Mouse (Mus musculus) MEL (cell line): ENCODE data around the gene Ruvbl2. TPM values are rescaled to one million over a fixed set of nuclear protein-coding genes. Genes with fewer than 3 reads are reported as not detected.

ENCODE experiments used
- DNase-seq: peaks from one replicate; pipeline ENCODE4 v3.0.0; 2011; ENCODE audit warnings: low read depth, low spot score
- H3K27ac ChIP-seq: 2 replicates; pipeline ENCODE4 v1.5.1; 2012; ENCODE audit warnings: low read depth, mild to moderate bottlenecking, control low read depth, low read length, moderate library complexity; ENCODE audit not compliant: control insufficient read depth
- H3K27me3 ChIP-seq, 2 experiments: fragments of 150-350 bp in 1 of 2; sonication (generic) in 1 of 2; 2 replicates each; pipeline ENCODE4 v1.6.1; 2012; ENCODE audit warnings: low read length in 2 of 2, mild to moderate bottlenecking in 2 of 2, improper control_type of control experiment in 1 of 2, moderate library complexity in 1 of 2; ENCODE audit not compliant: insufficient read depth in 2 of 2, control insufficient read depth in 1 of 2
- H3K36me3 ChIP-seq, 2 experiments: 2 replicates each; pipeline ENCODE4 v1.6.1; 2012 to 2014; ENCODE audit warnings: low read length in 2 of 2, improper control_type of control experiment in 1 of 2, inconsistent platforms in 1 of 2, mild to moderate bottlenecking in 1 of 2; ENCODE audit not compliant: insufficient read depth in 2 of 2, control insufficient read depth in 1 of 2
- H3K4me1 ChIP-seq, 2 experiments: fragments of 150-350 bp in 1 of 2; sonication (generic) in 1 of 2; 2 replicates each; pipeline ENCODE4 v1.6.1; 2012; ENCODE audit warnings: low read length in 2 of 2, improper control_type of control experiment in 1 of 2, mild to moderate bottlenecking in 1 of 2; ENCODE audit not compliant: insufficient read depth in 2 of 2, control insufficient read depth in 1 of 2
- H3K4me3 ChIP-seq, 2 experiments: fragments of 150-350 bp in 1 of 2; sonication (generic) in 1 of 2; 2 replicates each; pipeline ENCODE4 v1.5.1; 2012; ENCODE audit warnings: low read depth in 2 of 2, low read length in 2 of 2, mild to moderate bottlenecking in 2 of 2, moderate library complexity in 2 of 2, control low read depth in 1 of 2, improper control_type of control experiment in 1 of 2; ENCODE audit not compliant: control insufficient read depth in 1 of 2, insufficient read depth in 1 of 2
- H3K79me2 ChIP-seq: 2 replicates; pipeline ENCODE4 v1.6.1; 2012; ENCODE audit warnings: mild to moderate bottlenecking, low read length, moderate library complexity; ENCODE audit not compliant: control insufficient read depth, poor library complexity, insufficient read depth
- H3K9ac ChIP-seq: 2 replicates; pipeline ENCODE4 v1.6.1; 2012; ENCODE audit warnings: low read depth, mild to moderate bottlenecking, control low read depth, low read length, moderate library complexity; ENCODE audit not compliant: control insufficient read depth, poor library complexity, severe bottlenecking
- H3K9me3 ChIP-seq: fragments of 150-350 bp; sonication (generic); replicated peaks from 2 replicates; pipeline ENCODE4 v1.6.1; 2012; ENCODE audit warnings: mild to moderate bottlenecking, low read length, improper control_type of control experiment, moderate library complexity; ENCODE audit not compliant: insufficient read depth
- BHLHE40 ChIP-seq: IDR thresholded peaks from 2 replicates; pipeline ENCODE4 v1.6.1; 2012; ENCODE audit warnings: low read depth, mild to moderate bottlenecking, inconsistent platforms, low read length, improper control_type of control experiment, borderline replicate concordance
- CHD2 ChIP-seq: IDR thresholded peaks from 2 replicates; pipeline ENCODE4 v1.6.1; 2011; ENCODE audit warnings: low read length, improper control_type of control experiment
- ELF1 ChIP-seq: IDR thresholded peaks from 2 replicates; pipeline ENCODE4 v1.6.1; 2014; ENCODE audit warnings: low read depth, mild to moderate bottlenecking, inconsistent platforms, low read length, improper control_type of control experiment, moderate library complexity
- EP300 ChIP-seq, 2 experiments: IDR thresholded peaks; 2 replicates each; pipeline ENCODE4 v1.6.1; 2011; ENCODE audit warnings: improper control_type of control experiment in 2 of 2, low read length in 2 of 2, low read depth in 1 of 2, mild to moderate bottlenecking in 1 of 2
- ETS1 ChIP-seq: IDR thresholded peaks from 2 replicates; pipeline ENCODE4 v1.6.1; 2012; ENCODE audit warnings: low read depth, mild to moderate bottlenecking, inconsistent platforms, low read length, improper control_type of control experiment, moderate library complexity
- HCFC1 ChIP-seq: IDR thresholded peaks from 2 replicates; pipeline ENCODE4 v1.6.1; 2012; ENCODE audit warnings: low read depth, mild to moderate bottlenecking, inconsistent platforms, low read length, improper control_type of control experiment, moderate library complexity
- MAX ChIP-seq: IDR thresholded peaks from 2 replicates; pipeline ENCODE4 v1.6.1; 2011; ENCODE audit warnings: low read length, improper control_type of control experiment
- NELFE ChIP-seq: IDR thresholded peaks from 2 replicates; pipeline ENCODE4 v1.6.1; 2011; ENCODE audit warnings: low read depth, low read length, improper control_type of control experiment
- POLR2A ChIP-seq, 2 experiments: IDR thresholded peaks; 2 replicates each; pipeline ENCODE4 v1.6.1; 2011 to 2012; ENCODE audit warnings: low read length in 2 of 2, mild to moderate bottlenecking in 2 of 2, control low read depth in 1 of 2, improper control_type of control experiment in 1 of 2, low read depth in 1 of 2, moderate library complexity in 1 of 2; ENCODE audit not compliant: control insufficient read depth in 1 of 2, insufficient read depth in 1 of 2, poor library complexity in 1 of 2
- POLR2AphosphoS2 ChIP-seq: IDR thresholded peaks from 2 replicates; pipeline ENCODE4 v1.6.1; 2011; ENCODE audit warnings: low read length, improper control_type of control experiment
- RAD21 ChIP-seq: IDR thresholded peaks from 2 replicates; pipeline ENCODE4 v1.6.1; 2011; ENCODE audit warnings: mild to moderate bottlenecking, low read depth, low read length, improper control_type of control experiment
- RCOR1 ChIP-seq: IDR thresholded peaks from 2 replicates; pipeline ENCODE4 v1.6.1; 2012; ENCODE audit warnings: low read depth, mild to moderate bottlenecking, inconsistent platforms, low read length, improper control_type of control experiment
- SIN3A ChIP-seq: IDR thresholded peaks from 2 replicates; pipeline ENCODE4 v1.6.1; 2012; ENCODE audit warnings: low read length, improper control_type of control experiment, inconsistent platforms
- TBP ChIP-seq: IDR thresholded peaks from 2 replicates; pipeline ENCODE4 v1.8.0; 2011; ENCODE audit warnings: low read depth, low read length, improper control_type of control experiment
- TCF12 ChIP-seq: IDR thresholded peaks from 2 replicates; pipeline ENCODE4 v1.6.1; 2014; ENCODE audit warnings: low read depth, mild to moderate bottlenecking, inconsistent platforms, low read length, improper control_type of control experiment, moderate library complexity
- UBTF ChIP-seq: IDR thresholded peaks from 2 replicates; pipeline ENCODE4 v1.6.1; 2012; ENCODE audit warnings: low read depth, mild to moderate bottlenecking, inconsistent platforms, low read length, improper control_type of control experiment, moderate library complexity, borderline replicate concordance; ENCODE audit not compliant: insufficient read depth
- USF1 ChIP-seq: IDR thresholded peaks from 2 replicates; pipeline ENCODE4 v1.6.1; 2014; ENCODE audit warnings: low read depth, mild to moderate bottlenecking, inconsistent platforms, low read length, improper control_type of control experiment, moderate library complexity
- ZMIZ1 ChIP-seq: IDR thresholded peaks from 2 replicates; pipeline ENCODE4 v1.6.1; 2012; ENCODE audit warnings: low read depth, mild to moderate bottlenecking, inconsistent platforms, low read length, improper control_type of control experiment, moderate library complexity
- polyA plus RNA-seq, 2 experiments: library from polyadenylated mRNA; stranded (reverse) in 1 of 2; unstranded in 1 of 2; fragments of >175 nt in 1 of 2; fragments of >200 nt in 1 of 2; gene quantifications; 2 replicates each; pipeline versions ENCODE4 v1.2.1 to v1.2.4; 2012; ENCODE audit warnings: low replicate concordance in 2 of 2, low read depth in 1 of 2; ENCODE audit not compliant: insufficient read length in 2 of 2, insufficient read depth in 1 of 2, missing spikeins in 1 of 2
- total RNA-seq: library from RNA; depleted of rRNA; stranded (reverse); fragments of 300-350 nt; gene quantifications from 2 replicates; pipeline ENCODE4 v1.2.3, GENCODE M21; 2012

The Ruvbl2 gene
- total and polyA plus RNA-seq, 3 experiments = 434 to 758 TPM; not detected in 1

GRCm38 (mm10) chr7:45462325-45462724 is 24.4 kb upstream of the Ruvbl2 start:
- H3K27ac ChIP-seq = no peak overlapping the region
- H3K79me2 ChIP-seq = peaks cover 41% of the 10 kb centered on the region

GRCm38 (mm10) chr7:45461781-45462180 is 23.9 kb upstream of the Ruvbl2 start:
- Histone ChIP-seq H3K4me1 (peaks cover 7 to 29% of the 10 kb centered on the region in 2 experiments; a peak in 3 of 4 replicates), H3K9ac (no peak overlapping the region), H3K27ac (0 out of 2 replicates have a peak overlapping the region, but pooled peaks have one; percentile 7), H3K27me3 (no peaks in the 10 kb centered on the region), H3K9me3 (no peaks in the 10 kb centered on the region), H3K4me3 (no peak overlapping the region)
- DNase-seq = no peak
- no peak for TF ChIP-seq RAD21
- no peak for TF ChIP-seq RCOR1
- no peak for TF ChIP-seq POLR2AphosphoS2
- no peak for TF ChIP-seq TBP
- no peak for TF ChIP-seq BHLHE40
- TF ChIP-seq ZMIZ1 = no peak
- no peak for TF ChIP-seq ELF1
- no peak for TF ChIP-seq HCFC1
- TF ChIP-seq MAX = no peak
- no peak for TF ChIP-seq USF1
- TF ChIP-seq TCF12 = no peak
- no peak for TF ChIP-seq NELFE
- TF ChIP-seq CHD2 = no peak
- no peak for TF ChIP-seq POLR2A (IDR thresholded peaks at IDR 0.05; ENCODE audit: control insufficient read depth in 1 of 2, insufficient read depth in 1 of 2, low read depth in 1 of 2, low read length in 2 of 2, poor library complexity in 1 of 2)
- TF ChIP-seq ETS1 = no peak
- no peak for TF ChIP-seq EP300 (IDR thresholded peaks at IDR 0.05; ENCODE audit: low read depth in 1 of 2, low read length in 2 of 2)
- TF ChIP-seq SIN3A = no peak
- TF ChIP-seq, all 39 proteins: peak for 0
- H3K36me3 ChIP-seq = peaks cover 7 to 26% of the 10 kb centered on the region in 2 experiments
- peaks cover 41% of the 10 kb centered on the region for H3K79me2 ChIP-seq

More at GRCm38 (mm10) chr7:45462325-45462724, 24.4 kb upstream of the Ruvbl2 start:
- no peak for DNase-seq
- Histone ChIP-seq H3K36me3 (peaks cover 7 to 25% of the 10 kb centered on the region in 2 experiments), H3K9ac (no peak overlapping the region), H3K27me3 (no peaks in the 10 kb centered on the region), H3K4me1 (peaks cover 8 to 28% of the 10 kb centered on the region in 2 experiments), H3K9me3 (no peaks in the 10 kb centered on the region), H3K4me3 (no peak overlapping the region)
- TF ChIP-seq BHLHE40 = no peak
- TF ChIP-seq UBTF = no peak
